Mouse (Mus musculus) stomach, embryonic 14.5 days (tissue): Measurements from ENCODE around the gene Olfr323. TPM values are rescaled to one million over a fixed set of nuclear protein-coding genes. Genes with fewer than 3 reads are reported as not detected.

Source experiments
- ATAC-seq: fragments of 200-750 bp; cut with Nextera tagmentation; 2 replicates; pipeline ENCODE4 v1.8.0; 2017; ENCODE audit warnings: low read depth, moderate TSS enrichment; ENCODE audit not compliant: insufficient number of reproducible peaks, insufficient read depth, low FRiP score
- H3K27ac ChIP-seq: fragments of 300-500 bp; sonication (generic); 2 replicates; pipeline ENCODE4 v1.5.1; 2014; ENCODE audit warnings: mild to moderate bottlenecking, low read length, moderate library complexity, mixed read lengths
- H3K27me3 ChIP-seq: fragments of 300-500 bp; sonication (generic); 2 replicates; pipeline ENCODE4 v1.6.1; 2014; ENCODE audit warnings: low read length, control low read depth, mixed read lengths; ENCODE audit not compliant: control insufficient read depth, insufficient read depth
- H3K36me3 ChIP-seq: fragments of 300-500 bp; sonication (generic); 2 replicates; pipeline ENCODE4 v1.6.1; 2014; ENCODE audit warnings: mild to moderate bottlenecking, control low read depth, low read length, moderate library complexity, mixed read lengths; ENCODE audit not compliant: control insufficient read depth, insufficient read depth
- H3K4me1 ChIP-seq: fragments of 300-500 bp; sonication (generic); 2 replicates; pipeline ENCODE4 v1.6.1; 2014; ENCODE audit warnings: low read length, control low read depth, mixed read lengths; ENCODE audit not compliant: control insufficient read depth, insufficient read depth
- H3K4me2 ChIP-seq: fragments of 300-500 bp; sonication (generic); replicated peaks from 2 replicates; pipeline ENCODE4 v1.6.1; 2014; ENCODE audit warnings: low read depth, low read length, control low read depth
- H3K4me3 ChIP-seq: fragments of 300-500 bp; sonication (generic); 2 replicates; pipeline ENCODE4 v1.5.1; 2014; ENCODE audit warnings: low read depth, low read length, control low read depth
- H3K9ac ChIP-seq: fragments of 300-500 bp; sonication (generic); replicated peaks from 2 replicates; pipeline ENCODE4 v1.6.1; 2014; ENCODE audit warnings: low read depth, mild to moderate bottlenecking, control low read depth, low read length, moderate library complexity, mixed read lengths
- H3K9me3 ChIP-seq: fragments of 300-500 bp; sonication (generic); 2 replicates; pipeline ENCODE4 v1.6.1; 2016; ENCODE audit warnings: low read depth, low read length, control low read depth; ENCODE audit not compliant: control insufficient read depth
- WGBS: fragments of 180-500 bp; shearing (Covaris S2); extraction: QIAGEN DNeasy Blood & Tissue Kit; methylation state at CpG from one replicate; pipeline ENCODE4 v1.1.7; 2014; 5-methylcytosine and 5-hydroxymethylcytosine counted together
- polyA plus RNA-seq: library from polyadenylated mRNA; unstranded; fragments of >200 nt; fragmentation: Nextera tagmentation; extraction: Ambion mirVana; gene quantifications from 2 replicates; pipeline ENCODE4 v1.2.1, GENCODE M21; 2014

Gene Olfr323
- polyA plus RNA-seq, 1 experiment from 2014 or later = not detected

DNA sequence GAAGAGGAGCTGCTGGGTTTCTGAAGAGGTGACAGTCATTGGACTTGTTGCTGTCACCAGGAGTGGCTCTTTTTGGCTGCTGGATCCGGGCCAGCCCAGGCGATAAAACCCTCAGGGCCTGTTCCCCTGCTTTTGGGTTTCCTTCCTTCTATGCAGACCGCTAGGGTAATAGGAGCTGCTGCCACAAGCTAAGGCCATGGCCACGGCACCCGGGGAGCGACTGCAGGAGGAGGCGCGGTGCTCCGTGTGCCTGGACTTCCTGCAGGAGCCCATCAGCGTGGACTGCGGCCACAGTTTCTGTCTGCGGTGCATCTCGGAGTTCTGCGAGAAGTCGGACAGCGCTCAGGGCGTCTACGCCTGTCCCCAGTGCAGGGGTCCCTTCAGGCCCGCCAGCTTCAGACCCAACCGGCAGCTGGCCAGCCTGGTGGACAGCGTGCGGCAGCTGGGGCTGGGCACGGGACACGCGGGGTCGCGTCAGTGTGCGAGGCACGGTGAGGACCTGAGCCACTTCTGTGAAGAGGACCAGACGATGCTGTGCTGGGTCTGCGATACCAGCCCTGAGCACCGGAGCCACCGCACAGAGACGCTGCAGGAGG, 10.1 kb upstream of the Olfr323 start, which contains the start of gene Trim58:
Trim58 (plus strand) TSS at position 194 of the 596 bp plus-strand sequence.
- H3K9ac ChIP-seq = no peak within 1 kb of the TSS; the same call in 1 of the 2 replicates
- no peak within 1 kb of the TSS; the same call in 1 of the 2 replicates for H3K27ac ChIP-seq
- ATAC-seq = no peak
- H3K9me3 ChIP-seq = no peaks in the 10 kb centered on the region
- H3K4me1 ChIP-seq = peaks cover 4% of the 10 kb centered on the region; the same call in 1 of the 2 replicates
- H3K36me3 ChIP-seq = no peaks in the 10 kb centered on the region
- H3K4me2 ChIP-seq = peak within 1 kb of the TSS; percentile 64
- 4% methylated on average over 34 of the region's 34 CpGs for WGBS
- H3K27me3 ChIP-seq = no peaks in the 10 kb centered on the region
- H3K4me3 ChIP-seq = peak within 1 kb of the TSS; percentile 25

DNA sequence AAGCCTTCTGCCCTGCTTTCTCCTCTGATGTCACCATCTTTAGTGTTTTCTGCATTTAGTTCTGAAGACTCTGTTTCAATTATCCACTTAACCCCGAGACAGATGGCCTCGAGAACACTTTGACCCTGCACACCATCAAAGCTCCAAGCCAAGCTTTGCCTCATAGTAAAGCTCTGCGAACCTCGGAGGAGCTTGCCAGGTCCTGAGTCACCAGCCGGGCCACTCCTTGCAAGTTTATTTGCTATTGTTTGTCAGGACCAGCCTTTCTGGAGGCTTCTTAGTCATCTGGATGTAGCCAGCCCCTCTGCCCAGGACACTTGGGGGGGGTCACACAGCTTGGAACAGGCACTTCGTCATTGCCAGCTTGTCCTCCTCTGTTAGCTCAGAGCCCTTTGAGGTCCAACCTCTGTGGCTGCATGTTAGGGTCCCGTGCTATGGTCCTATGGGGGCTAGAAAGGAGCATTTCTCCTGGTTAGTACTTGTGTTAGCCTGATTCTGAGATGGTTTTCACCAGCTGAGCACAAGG, 7.9 kb upstream of the Olfr323 start:
- H3K36me3 ChIP-seq = no peaks in the 10 kb centered on the region
- H3K27me3 ChIP-seq = no peaks in the 10 kb centered on the region
- no peak for ATAC-seq
- H3K4me3 ChIP-seq = no peak overlapping the region
- no peak overlapping the region for H3K27ac ChIP-seq
- H3K9me3 ChIP-seq = no peaks in the 10 kb centered on the region
- H3K9ac ChIP-seq = no peak overlapping the region
- H3K4me1 ChIP-seq = peaks cover 4% of the 10 kb centered on the region; the same call in 1 of the 2 replicates
- WGBS = 44% methylated on average over 7 of the region's 7 CpGs
- H3K4me2 ChIP-seq = no peak overlapping the region

DNA sequence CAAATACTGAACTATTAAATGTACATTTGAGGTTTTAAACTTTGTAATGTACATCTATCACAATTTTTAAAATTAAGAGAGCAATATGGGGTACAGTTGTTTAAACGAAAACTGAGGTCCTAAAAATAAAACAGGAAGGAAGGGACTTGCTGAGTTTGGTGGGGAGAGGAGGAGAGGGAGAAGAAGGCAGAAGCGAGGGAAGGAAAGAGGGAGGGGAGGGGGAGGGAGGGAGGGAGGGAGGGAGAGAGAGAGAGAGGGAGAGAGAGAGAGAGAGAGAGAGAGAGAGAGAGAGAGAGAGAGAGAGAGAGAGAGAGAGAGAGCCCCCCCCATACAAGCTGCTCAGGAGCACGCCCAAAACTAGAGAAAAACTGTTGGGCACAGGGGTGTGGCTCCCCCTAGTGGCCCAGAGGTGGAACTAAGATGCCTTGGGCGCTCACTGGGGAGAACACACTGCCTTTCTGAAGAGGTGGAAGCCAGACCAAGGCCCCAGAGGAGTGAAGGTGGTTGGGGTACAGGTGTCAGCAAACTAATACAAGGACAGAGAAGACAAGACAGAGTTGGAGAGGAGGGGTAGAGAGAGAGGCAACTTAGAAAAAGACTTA, 6.2 kb upstream of the Olfr323 start:
- no peak for ATAC-seq
- Histone ChIP-seq H3K4me3 (no peak overlapping the region), H3K27me3 (no peaks in the 10 kb centered on the region), H3K9me3 (no peaks in the 10 kb centered on the region), H3K27ac (no peak overlapping the region), H3K4me2 (no peak overlapping the region), H3K4me1 (peaks cover 4% of the 10 kb centered on the region; the same call in 1 of the 2 replicates), H3K9ac (no peak overlapping the region), H3K36me3 (no peaks in the 10 kb centered on the region)
- 28% methylated on average over 4 of the region's 4 CpGs for WGBS

DNA sequence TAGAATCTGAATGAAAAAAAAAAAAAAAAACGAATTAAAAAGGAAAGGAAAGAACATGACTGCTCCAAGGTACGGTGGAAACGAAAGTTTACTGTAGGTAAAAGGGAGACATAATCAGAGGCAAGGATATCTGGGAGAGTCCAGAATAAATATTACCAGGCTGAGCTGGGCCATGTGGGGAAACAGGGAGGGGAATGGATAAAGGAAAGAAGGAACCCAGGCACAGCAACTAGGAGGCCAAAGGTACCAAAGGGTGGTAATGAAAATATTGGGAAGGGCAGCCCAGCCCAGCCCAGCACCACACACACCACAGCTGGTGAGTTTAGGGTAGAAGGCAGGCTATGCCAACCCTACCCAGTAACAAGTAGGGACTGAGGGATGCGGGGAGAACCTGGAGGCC, 4.6 kb upstream of the Olfr323 start:
- Histone ChIP-seq H3K9me3 (no peaks in the 10 kb centered on the region), H3K36me3 (no peaks in the 10 kb centered on the region), H3K4me2 (no peak overlapping the region), H3K27me3 (no peaks in the 10 kb centered on the region), H3K4me1 (no peaks in the 10 kb centered on the region), H3K9ac (no peak overlapping the region), H3K4me3 (no peak overlapping the region), H3K27ac (no peak overlapping the region)
- 52% methylated on average over 4 of the region's 4 CpGs for WGBS
- ATAC-seq = 0 out of 2 replicates have a peak, but pooled peaks have one; percentile 33

DNA sequence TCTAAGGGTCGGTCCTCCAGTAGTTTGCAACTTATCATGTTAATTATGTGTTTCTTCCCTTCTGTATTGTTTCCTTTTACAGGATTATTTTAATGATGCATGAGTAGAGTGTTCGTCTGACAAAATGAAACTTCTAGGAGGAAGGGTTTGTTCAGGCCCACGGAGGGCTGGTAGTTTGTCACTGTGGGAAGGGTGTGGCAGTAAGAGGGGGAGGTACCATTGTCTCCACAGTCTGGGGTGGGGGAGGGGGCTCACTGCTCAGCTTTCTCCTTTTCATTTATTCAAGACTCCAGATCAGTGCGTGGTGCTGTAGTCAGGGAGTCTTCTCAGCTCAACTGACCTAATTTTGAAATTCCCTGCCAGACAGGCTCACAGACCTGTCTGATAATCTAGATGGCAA, 4.2 kb downstream of the Olfr323 start:
- WGBS = 49% methylated on average over 4 of the region's 4 CpGs
- ATAC-seq = no peak

DNA sequence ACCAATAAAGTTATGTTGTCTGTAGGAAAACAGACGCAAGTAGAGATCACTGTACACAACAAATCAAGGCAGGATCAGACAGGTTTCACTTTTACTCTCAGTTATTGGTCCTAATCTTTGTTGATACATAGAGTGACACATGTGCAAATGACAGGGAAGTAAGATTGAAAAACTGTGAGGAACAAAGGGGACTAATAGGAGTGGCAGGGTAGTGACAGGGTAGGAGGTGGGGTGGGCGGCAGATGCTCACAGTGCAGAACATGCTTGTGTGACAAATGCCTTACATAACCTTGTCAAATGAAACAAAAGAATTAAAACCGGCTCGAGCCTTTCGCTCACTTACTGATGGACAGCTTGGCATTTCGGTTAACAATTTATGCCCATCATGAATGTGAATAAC, 11.5 kb downstream of the Olfr323 start:
- Histone ChIP-seq H3K9me3 (no peaks in the 10 kb centered on the region), H3K4me3 (no peak overlapping the region), H3K27me3 (no peaks in the 10 kb centered on the region), H3K9ac (no peak overlapping the region), H3K4me1 (no peaks in the 10 kb centered on the region), H3K36me3 (no peaks in the 10 kb centered on the region), H3K4me2 (no peak overlapping the region), H3K27ac (no peak overlapping the region)
- no peak for ATAC-seq
- 65% methylated on average over 6 of the region's 6 CpGs for WGBS

More for the DNA sequence above, 4.2 kb downstream of the Olfr323 start:
- H3K9me3 ChIP-seq = no peaks in the 10 kb centered on the region
- no peak overlapping the region for H3K9ac ChIP-seq
- no peak overlapping the region for H3K27ac ChIP-seq
- H3K4me1 ChIP-seq = no peaks in the 10 kb centered on the region
- no peak overlapping the region for H3K4me2 ChIP-seq
- no peak overlapping the region for H3K4me3 ChIP-seq
- H3K27me3 ChIP-seq = no peaks in the 10 kb centered on the region
- no peaks in the 10 kb centered on the region for H3K36me3 ChIP-seq

DNA sequence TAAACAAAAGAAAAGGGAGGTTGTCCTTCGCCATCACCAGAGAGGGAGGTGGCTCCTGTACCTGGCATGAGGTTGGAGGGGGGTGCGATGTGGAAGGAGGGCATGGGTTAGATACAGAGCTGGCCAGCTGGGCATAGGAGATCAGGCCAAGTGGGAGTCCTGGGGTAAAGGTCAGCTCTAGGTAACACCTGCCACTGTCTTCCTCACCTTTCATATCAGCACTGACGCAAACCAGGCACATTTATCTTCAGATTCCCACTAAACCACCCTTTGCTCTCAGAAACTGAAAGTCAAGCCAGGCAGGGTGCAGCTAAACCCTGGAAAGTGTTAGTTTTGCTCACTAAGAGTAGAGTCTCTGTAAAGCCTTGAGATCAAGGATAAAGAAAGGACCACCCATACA, 11.9 kb downstream of the Olfr323 start:
- ATAC-seq = no peak
- WGBS = 44% methylated on average over 3 of the region's 3 CpGs
- Histone ChIP-seq H3K9ac (no peak overlapping the region), H3K4me1 (no peaks in the 10 kb centered on the region), H3K27ac (no peak overlapping the region), H3K36me3 (no peaks in the 10 kb centered on the region), H3K4me2 (no peak overlapping the region), H3K4me3 (no peak overlapping the region), H3K27me3 (no peaks in the 10 kb centered on the region), H3K9me3 (no peaks in the 10 kb centered on the region)

DNA sequence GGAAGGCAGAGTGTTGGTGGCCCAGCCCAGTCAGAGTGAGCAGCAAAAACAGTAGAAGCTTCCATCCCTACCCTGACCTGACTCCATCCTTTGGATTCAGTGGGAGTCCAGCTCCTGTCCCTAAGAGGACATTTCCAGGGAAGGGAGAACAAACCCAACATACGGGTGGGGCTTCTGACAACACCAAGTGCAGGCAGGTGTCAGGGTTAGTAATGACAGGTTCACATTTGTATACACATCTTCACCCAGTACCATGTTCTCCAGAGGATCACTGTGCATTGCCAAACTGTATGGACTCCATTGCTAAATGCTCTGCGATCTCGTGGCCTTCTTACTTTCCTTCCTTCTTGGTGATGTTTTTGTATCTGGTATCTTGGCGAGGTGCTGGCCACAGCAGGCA, 14.3 kb downstream of the Olfr323 start, which contains the start of gene 2210407C18Rik:
2210407C18Rik (minus strand) TSS at position 101 of the 400 bp plus-strand sequence.
- ATAC-seq = no peak
- Histone ChIP-seq H3K27ac (no peak within 1 kb of the TSS), H3K4me1 (no peaks in the 10 kb centered on the region), H3K27me3 (no peaks in the 10 kb centered on the region), H3K4me3 (no peak within 1 kb of the TSS), H3K36me3 (no peaks in the 10 kb centered on the region), H3K9me3 (no peaks in the 10 kb centered on the region), H3K9ac (no peak within 1 kb of the TSS), H3K4me2 (no peak within 1 kb of the TSS)
- WGBS = 86% methylated on average over 4 of the region's 4 CpGs
